Comparison of ENCODE assay signal across 11 mouse cellular contexts in genomic region chr5:123653287-123653801, GRCm38 (mm10).
"Had no signal": no experiment of that assay in that cellular context is flagged by ENCODE, and none has a peak within 500 bp of the region (broad histone marks: within the 10 kb centered on the region; RNA-seq: fewer than 3 reads in every experiment).

No protein-coding gene starts in this region.

- H3K4me2 ChIP-seq: limb, embryonic 13.5 days; midbrain, embryonic 15.5 days; neural tube, embryonic 13.5 days had no signal

- H3K9me3 ChIP-seq: limb, embryonic 13.5 days; midbrain, embryonic 15.5 days; neural tube, embryonic 13.5 days had no signal

- DNase-seq: kidney, adult 8-10 months; kidney, postnatal 25 days; left cerebral cortex, postnatal 4 days; lung, adult 18-20 months; spleen, adult 18-20 months; thymus, adult 18-20 months; thymus, postnatal 25 days had no signal

- H3K4me1 ChIP-seq: limb, embryonic 13.5 days; midbrain, embryonic 15.5 days; neural tube, embryonic 13.5 days had no signal

- H3K27ac ChIP-seq: limb, embryonic 13.5 days; liver, embryonic 14.5 days; midbrain, embryonic 15.5 days; neural tube, embryonic 13.5 days had no signal

- ATAC-seq: midbrain, embryonic 15.5 days had no signal

- H3K27me3 ChIP-seq: limb, embryonic 13.5 days; midbrain, embryonic 15.5 days; neural tube, embryonic 13.5 days had no signal

- H3K4me3 ChIP-seq: limb, embryonic 13.5 days; midbrain, embryonic 15.5 days; neural tube, embryonic 13.5 days had no signal

- H3K9ac ChIP-seq: limb, embryonic 13.5 days; liver, embryonic 14.5 days; midbrain, embryonic 15.5 days; neural tube, embryonic 13.5 days had no signal
